28 mouse cellular contexts compared by ENCODE assay signal in the genomic region with DNA sequence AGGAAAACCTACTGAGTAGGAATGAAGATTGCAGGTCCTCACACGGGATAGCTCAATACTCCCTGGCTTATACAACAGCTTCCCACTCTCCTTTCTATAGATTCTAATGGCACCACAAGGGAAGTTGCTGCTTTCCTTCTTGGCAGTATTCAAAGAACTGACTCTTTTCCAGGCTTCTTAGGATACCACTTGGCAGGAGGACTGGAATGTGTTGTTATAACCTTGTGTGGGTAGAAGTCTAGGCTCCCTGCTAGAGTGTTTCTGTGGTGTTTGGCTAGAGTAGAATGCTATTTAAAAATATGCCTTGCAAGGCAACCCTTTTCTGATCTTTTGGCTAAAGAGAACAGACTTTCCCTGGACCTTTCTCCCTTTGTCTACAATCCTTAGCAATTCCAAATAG. TPM values are rescaled to one million over a fixed set of nuclear protein-coding genes. Genes with fewer than 3 reads are reported as not detected.
DNase-seq lines count a peak whose midpoint lies in the region; ATAC-seq and TF ChIP-seq lines count a peak whose summit lies in the region.
"Had no signal": no experiment of that assay in that cellular context is flagged by ENCODE, and none has a peak within 500 bp of the region (broad histone marks: within the 10 kb centered on the region; RNA-seq: fewer than 3 reads in every experiment).

No protein-coding gene starts in this region.

- H3K4me1 ChIP-seq in lung, embryonic 14.5 days (ENCODE audit: insufficient read depth): no peaks in the 10 kb centered on the region
- H3K4me1 ChIP-seq: embryonic facial prominence, embryonic 13.5 days; forebrain, embryonic 15.5 days; heart, embryonic 13.5 days; hindbrain, embryonic 10.5 days; midbrain, embryonic 15.5 days had no signal

- TF ChIP-seq CTCF in lung, embryonic 14.5 days (IDR thresholded peaks at IDR 0.05; ENCODE audit: low read depth): no peak

- no peak overlapping the region for H3K9ac ChIP-seq in lung, embryonic 14.5 days
- H3K9ac ChIP-seq: embryonic facial prominence, embryonic 13.5 days; forebrain, embryonic 15.5 days; heart, embryonic 13.5 days; liver, embryonic 14.5 days; midbrain, embryonic 15.5 days had no signal

- no peak overlapping the region for H3K4me2 ChIP-seq in lung, embryonic 14.5 days
- H3K4me2 ChIP-seq: embryonic facial prominence, embryonic 13.5 days; forebrain, embryonic 15.5 days; heart, embryonic 13.5 days; midbrain, embryonic 15.5 days had no signal

- no peaks in the 10 kb centered on the region for H3K9me3 ChIP-seq in lung, embryonic 14.5 days (ENCODE audit: low read depth, low read length)
- H3K9me3 ChIP-seq: embryonic facial prominence, embryonic 13.5 days; forebrain, embryonic 15.5 days; heart, embryonic 13.5 days; hindbrain, embryonic 10.5 days; midbrain, embryonic 15.5 days had no signal

- H3K36me3 ChIP-seq in lung, embryonic 14.5 days (ENCODE audit: insufficient read depth): no peaks in the 10 kb centered on the region
- H3K36me3 ChIP-seq: embryonic facial prominence, embryonic 13.5 days; forebrain, embryonic 15.5 days; heart, embryonic 13.5 days; hindbrain, embryonic 10.5 days; midbrain, embryonic 15.5 days had no signal

- 32% methylated on average over 1 of the region's 1 CpGs for WGBS in lung, embryonic 14.5 days

- peak; percentile 84 for ATAC-seq in frontal cortex, adult (ENCODE audit: low TSS enrichment)
- peak; percentile 47; the same call in 1 of the 2 replicates for ATAC-seq in lung, embryonic 14.5 days (ENCODE audit: insufficient read depth)
- ATAC-seq: forebrain, embryonic 15.5 days; midbrain, embryonic 15.5 days had no signal

- H3K27ac ChIP-seq in lung, embryonic 14.5 days (ENCODE audit: low read depth): peak overlapping the region; percentile 16; the same call in 1 of the 2 replicates
- H3K27ac ChIP-seq: embryonic facial prominence, embryonic 13.5 days; forebrain, embryonic 15.5 days; heart, embryonic 13.5 days; hindbrain, embryonic 10.5 days; liver, embryonic 14.5 days; midbrain, embryonic 15.5 days had no signal

- no peaks in the 10 kb centered on the region for H3K27me3 ChIP-seq in lung, embryonic 14.5 days (ENCODE audit: insufficient read depth, low read length)
- H3K27me3 ChIP-seq: embryonic facial prominence, embryonic 13.5 days; forebrain, embryonic 15.5 days; heart, embryonic 13.5 days; midbrain, embryonic 15.5 days had no signal

- no peak overlapping the region for H3K4me3 ChIP-seq in lung, embryonic 14.5 days (ENCODE audit: low read depth, low read length)
- H3K4me3 ChIP-seq: embryonic facial prominence, embryonic 13.5 days; erythroblast, embryonic 14.5 days; forebrain, embryonic 15.5 days; heart, embryonic 13.5 days; hindbrain, embryonic 10.5 days; midbrain, embryonic 15.5 days had no signal

- no peak for DNase-seq in frontal cortex, postnatal 25 days (ENCODE audit: low spot score in 2 of 2)
- peak; percentile 53 for DNase-seq in lung, embryonic 14.5 days
- no peak for DNase-seq in lung, postnatal 14 days
- DNase-seq in 3T3-L1 (ENCODE audit: low read depth, low spot score) (peak; percentile 35), NIH3T3 (ENCODE audit: low read depth) (peak; percentile 31)
- DNase-seq in ovary, postnatal 36 days (ENCODE audit: low spot score): no peak
- DNase-seq in retina, postnatal 1 day: no peak
- DNase-seq: adrenal gland, postnatal 10 days; B cell, adult 2 months; cerebellum, adult 11-12 months; cerebellum, adult 9-11 months; embryo, embryonic 11 days; gastrocnemius, postnatal 10 days; heart, postnatal 10 days; kidney, adult 18-20 months; kidney, postnatal 10 days; layer of hippocampus, postnatal 36 days; liver; lung, postnatal 10 days; right cerebral cortex, postnatal 14 days had no signal

RNA-seq across cellular contexts. Expression of a gene that starts 31.6 kb away (rescaled TPM):
- 3.1 TPM in 2 replicates for polyA plus RNA-seq in lung, embryonic 14.5 days (2014; fragmentation: Nextera tagmentation; extraction: Ambion mirVana)
- polyA plus RNA-seq: erythroblast, embryonic 14.5 days had no signal

Comparison
In these comparisons a context has a peak if more than half of its experiments do, and no peak if none do; other contexts are left out.
1. DNase-seq: peak in lung, embryonic 14.5 days (single experiment), 3T3-L1 (single experiment) and NIH3T3 (single experiment); none in frontal cortex, postnatal 25 days (0 of 2), lung, postnatal 14 days (single experiment), ovary, postnatal 36 days (single experiment) and retina, postnatal 1 day (single experiment).